Mouse (Mus musculus) C2C12 (cell line): Measurements from ENCODE around the gene Fam120b.

Experiments
- CTCF ChIP-seq: IDR thresholded peaks from one replicate; pipeline ENCODE4 v1.5.1; 2011; ENCODE audit not compliant: control insufficient read depth, insufficient read depth, insufficient read length
- MAX ChIP-seq: IDR thresholded peaks from one replicate; pipeline ENCODE4 v1.6.1; 2011; ENCODE audit warnings: mild to moderate bottlenecking, control low read depth
- MYOD1 ChIP-seq: IDR thresholded peaks from one replicate; pipeline ENCODE4 v1.6.1; 2011; ENCODE audit warnings: low read depth; ENCODE audit not compliant: control insufficient read depth, insufficient read length

DNA sequence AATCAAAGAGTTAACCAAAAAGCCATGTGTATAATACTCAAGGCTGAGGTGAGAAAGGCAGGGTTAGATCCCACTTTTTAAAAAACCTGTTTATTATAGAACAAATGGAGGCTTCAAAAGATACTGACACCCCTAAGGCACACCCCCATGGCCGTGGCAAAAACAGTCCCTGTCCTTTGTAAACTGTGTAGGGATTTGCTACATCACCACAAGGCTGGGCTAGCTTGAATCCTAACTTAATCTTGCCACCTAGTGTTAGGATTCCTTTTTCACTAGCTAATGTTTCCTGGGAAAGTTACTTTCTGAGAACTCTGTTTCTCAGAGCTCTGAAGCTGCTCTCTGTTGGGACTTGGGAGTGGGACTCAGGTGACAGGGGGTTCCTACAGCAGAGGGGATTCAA, 18.1 kb upstream of the Fam120b start:
- TF ChIP-seq CTCF: peak; percentile 2
- TF ChIP-seq MYOD1: no peak
- TF ChIP-seq MAX: no peak
